Mouse (Mus musculus) inflammation-experienced regulatory T-cells, adult 6 months (primary cell): ENCODE results near the gene Slpi. TPM values are rescaled to one million over a fixed set of nuclear protein-coding genes. Genes with fewer than 3 reads are reported as not detected.
"Not testable (repeated sequence)": the region's sequence is repeated elsewhere in the genome, so short reads cannot be mapped to it uniquely, and the experiment has no call there.

Source experiments
- ATAC-seq: one replicate; pipeline ENCODE4 v1.8.0; 2017
- polyA plus RNA-seq, 3 experiments: library from polyadenylated mRNA; unstranded; fragments of 100-300 nt; shearing (Covaris generic); gene quantifications; one replicate each; pipeline ENCODE4 v1.2.1; 2017

Slpi gene
- polyA plus RNA-seq, 3 experiments from 2014 or later = 3.3 to 7.1 (median 3.8) TPM

- ATAC-seq = no peak
These were observed 11.1 kb downstream of the Slpi start for GRCm38 (mm10) chr2:164377478-164378426.

- ATAC-seq = no peak
These were observed 15.7 kb downstream of the Slpi start for GRCm38 (mm10) chr2:164373187-164373586.

- ATAC-seq = no peak
These were observed 16.4 kb downstream of the Slpi start for GRCm38 (mm10) chr2:164372408-164373053.

GRCm38 (mm10) chr2:164371371-164371770 is 17.5 kb downstream of the Slpi start:
- ATAC-seq = no peak

GRCm38 (mm10) chr2:164368620-164369105 is 20.2 kb downstream of the Slpi start:
- ATAC-seq = no peak

GRCm38 (mm10) chr2:164366947-164367346 is 21.9 kb downstream of the Slpi start:
- no peak for ATAC-seq

GRCm38 (mm10) chr2:164360974-164361657 is 27.8 kb downstream of the Slpi start:
- ATAC-seq = no peak

- ATAC-seq = no peak
These were observed 29.2 kb downstream of the Slpi start for GRCm38 (mm10) chr2:164359668-164360067.

GRCm38 (mm10) chr2:164359031-164359430 is 29.9 kb downstream of the Slpi start:
- ATAC-seq = no peak

- ATAC-seq = no peak
These were observed 30.5 kb downstream of the Slpi start for GRCm38 (mm10) chr2:164358373-164358772.

- ATAC-seq = no peak
These were observed 32.5 kb downstream of the Slpi start for GRCm38 (mm10) chr2:164356177-164356967.

GRCm38 (mm10) chr2:164353356-164353755 is 35.5 kb downstream of the Slpi start:
- no peak for ATAC-seq

- ATAC-seq = no peak
These were observed 36.2 kb downstream of the Slpi start for GRCm38 (mm10) chr2:164352697-164353096.

- no peak for ATAC-seq
These were observed 39.9 kb downstream of the Slpi start for GRCm38 (mm10) chr2:164348980-164349379.

- ATAC-seq = not testable (repeated sequence)
These were observed 41.2 kb downstream of the Slpi start for GRCm38 (mm10) chr2:164347697-164348096.

- not testable (repeated sequence) for ATAC-seq
These were observed 45.2 kb downstream of the Slpi start for GRCm38 (mm10) chr2:164343732-164344131.

GRCm38 (mm10) chr2:164332440-164332839 is 56.5 kb downstream of the Slpi start, which contains the start of gene Svs5:
Svs5 (plus strand) TSS chr2:164332740.
- not testable (repeated sequence) for ATAC-seq

GRCm38 (mm10) chr2:164320983-164321382 is 67.9 kb downstream of the Slpi start:
- ATAC-seq = no peak

GRCm38 (mm10) chr2:164316451-164316850 is 72.4 kb downstream of the Slpi start, which contains the start of gene Svs6:
Svs6 (plus strand) TSS chr2:164316751.
- ATAC-seq = not testable (repeated sequence)

GRCm38 (mm10) chr2:164315460-164315859 is 73.4 kb downstream of the Slpi start:
- ATAC-seq = not testable (repeated sequence)

GRCm38 (mm10) chr2:164312599-164312998 is 76.3 kb downstream of the Slpi start:
- ATAC-seq = no peak
